Mouse (Mus musculus): ENCODE results near the gene Prkca. TPM values are rescaled to one million over a fixed set of nuclear protein-coding genes. Genes with fewer than 3 reads are reported as not detected.

Gene Prkca
- polyA plus RNA-seq, 1 experiment from 2014 or later = 7.4 TPM

GRCm38 (mm10) chr11:107993792-107994191, 349.9 kb downstream of the Prkca start:
- Histone ChIP-seq H3K27me3 (replicated peaks; ENCODE audit: control insufficient read depth, insufficient read depth, low read length) (no peaks in the 10 kb centered on the region), H3K27ac (ENCODE audit: low read depth, low read length) (no peak overlapping the region), H3K4me3 (ENCODE audit: low read length) (no peak overlapping the region), H3K4me2 (ENCODE audit: low read length) (no peak overlapping the region), H3K36me3 (ENCODE audit: control insufficient read depth, insufficient read depth, low read length) (no peaks in the 10 kb centered on the region), H3K9ac (ENCODE audit: low read depth, low read length) (no peak overlapping the region), H3K9me3 (ENCODE audit: control insufficient read depth, low read length) (no peaks in the 10 kb centered on the region), H3K4me1 (ENCODE audit: control insufficient read depth, insufficient read depth, low read depth, low read length) (peaks cover 2% of the 10 kb centered on the region)
- no peak for ATAC-seq
- 85% methylated on average over 3 of the region's 3 CpGs for WGBS

- H3K36me3 ChIP-seq (ENCODE audit: control insufficient read depth, insufficient read depth, low read length) = no peaks in the 10 kb centered on the region
- no peak overlapping the region for H3K4me2 ChIP-seq (ENCODE audit: low read length)
- no peaks in the 10 kb centered on the region for H3K9me3 ChIP-seq (ENCODE audit: control insufficient read depth, low read length)
- H3K4me1 ChIP-seq (ENCODE audit: control insufficient read depth, insufficient read depth, low read depth, low read length) = peaks cover 2% of the 10 kb centered on the region
- no peak overlapping the region for H3K4me3 ChIP-seq (ENCODE audit: low read length)
- H3K27me3 ChIP-seq (replicated peaks; ENCODE audit: control insufficient read depth, insufficient read depth, low read length) = no peaks in the 10 kb centered on the region
- H3K9ac ChIP-seq (ENCODE audit: low read depth, low read length) = 0 out of 2 replicates have a peak overlapping the region, but pooled peaks have one; percentile 15
- no peak overlapping the region; the same call in 1 of the 2 replicates for H3K27ac ChIP-seq (ENCODE audit: low read depth, low read length)
- WGBS = 39% methylated on average over 11 of the region's 11 CpGs
- no peak for ATAC-seq
Measured at GRCm38 (mm10) chr11:107992500-107992899, 351.2 kb downstream of the Prkca start.

GRCm38 (mm10) chr11:107991990-107992389, 351.7 kb downstream of the Prkca start:
- no peak overlapping the region for H3K4me3 ChIP-seq (ENCODE audit: low read length)
- H3K9ac ChIP-seq (ENCODE audit: low read depth, low read length) = no peak overlapping the region
- H3K4me1 ChIP-seq (ENCODE audit: control insufficient read depth, insufficient read depth, low read depth, low read length) = peaks cover 2% of the 10 kb centered on the region
- WGBS = 61% methylated on average over 7 of the region's 7 CpGs
- H3K4me2 ChIP-seq (ENCODE audit: low read length) = no peak overlapping the region
- H3K27ac ChIP-seq (ENCODE audit: low read depth, low read length) = no peak overlapping the region
- no peaks in the 10 kb centered on the region for H3K36me3 ChIP-seq (ENCODE audit: control insufficient read depth, insufficient read depth, low read length)
- no peaks in the 10 kb centered on the region for H3K27me3 ChIP-seq (replicated peaks; ENCODE audit: control insufficient read depth, insufficient read depth, low read length)
- H3K9me3 ChIP-seq (ENCODE audit: control insufficient read depth, low read length) = no peaks in the 10 kb centered on the region
- ATAC-seq = no peak

GRCm38 (mm10) chr11:107989241-107989640, 354.5 kb downstream of the Prkca start:
- 86% methylated on average over 6 of the region's 6 CpGs for WGBS
- H3K4me3 ChIP-seq (ENCODE audit: low read length) = no peak overlapping the region

GRCm38 (mm10) chr11:107985941-107986340, 357.8 kb downstream of the Prkca start:
- no peak overlapping the region for H3K9ac ChIP-seq (ENCODE audit: low read depth, low read length)
- no peak overlapping the region for H3K4me3 ChIP-seq (ENCODE audit: low read length)
- no peaks in the 10 kb centered on the region for H3K27me3 ChIP-seq (replicated peaks; ENCODE audit: control insufficient read depth, insufficient read depth, low read length)
- H3K27ac ChIP-seq (ENCODE audit: low read depth, low read length) = no peak overlapping the region
- WGBS = 93% methylated on average over 3 of the region's 3 CpGs
- ATAC-seq = no peak
- no peaks in the 10 kb centered on the region for H3K36me3 ChIP-seq (ENCODE audit: control insufficient read depth, insufficient read depth, low read length)
- no peaks in the 10 kb centered on the region for H3K9me3 ChIP-seq (ENCODE audit: control insufficient read depth, low read length)
- peaks cover 7% of the 10 kb centered on the region for H3K4me1 ChIP-seq (ENCODE audit: control insufficient read depth, insufficient read depth, low read depth, low read length)
- H3K4me2 ChIP-seq (ENCODE audit: low read length) = no peak overlapping the region

More at GRCm38 (mm10) chr11:107989241-107989640, 354.5 kb downstream of the Prkca start:
- no peak for ATAC-seq
- H3K27me3 ChIP-seq (replicated peaks; ENCODE audit: control insufficient read depth, insufficient read depth, low read length) = no peaks in the 10 kb centered on the region
- no peak overlapping the region for H3K9ac ChIP-seq (ENCODE audit: low read depth, low read length)
- H3K27ac ChIP-seq (ENCODE audit: low read depth, low read length) = no peak overlapping the region
- no peaks in the 10 kb centered on the region for H3K36me3 ChIP-seq (ENCODE audit: control insufficient read depth, insufficient read depth, low read length)
- H3K4me1 ChIP-seq (ENCODE audit: control insufficient read depth, insufficient read depth, low read depth, low read length) = peaks cover 2% of the 10 kb centered on the region
- no peak overlapping the region for H3K4me2 ChIP-seq (ENCODE audit: low read length)
- no peaks in the 10 kb centered on the region for H3K9me3 ChIP-seq (ENCODE audit: control insufficient read depth, low read length)

GRCm38 (mm10) chr11:107983883-107984282, 359.8 kb downstream of the Prkca start:
- Histone ChIP-seq H3K9ac (ENCODE audit: low read depth, low read length) (no peak overlapping the region), H3K9me3 (ENCODE audit: control insufficient read depth, low read length) (no peaks in the 10 kb centered on the region), H3K4me3 (ENCODE audit: low read length) (no peak overlapping the region), H3K4me1 (ENCODE audit: control insufficient read depth, insufficient read depth, low read depth, low read length) (peaks cover 16% of the 10 kb centered on the region), H3K27ac (ENCODE audit: low read depth, low read length) (no peak overlapping the region), H3K27me3 (replicated peaks; ENCODE audit: control insufficient read depth, insufficient read depth, low read length) (no peaks in the 10 kb centered on the region), H3K36me3 (ENCODE audit: control insufficient read depth, insufficient read depth, low read length) (no peaks in the 10 kb centered on the region), H3K4me2 (ENCODE audit: low read length) (no peak overlapping the region)
- 86% methylated on average over 12 of the region's 12 CpGs for WGBS
- no peak for ATAC-seq

GRCm38 (mm10) chr11:107983224-107983623, 360.5 kb downstream of the Prkca start:
- ATAC-seq = no peak
- Histone ChIP-seq H3K4me1 (ENCODE audit: control insufficient read depth, insufficient read depth, low read depth, low read length) (peaks cover 18% of the 10 kb centered on the region), H3K9me3 (ENCODE audit: control insufficient read depth, low read length) (no peaks in the 10 kb centered on the region), H3K27ac (ENCODE audit: low read depth, low read length) (no peak overlapping the region), H3K4me3 (ENCODE audit: low read length) (no peak overlapping the region), H3K9ac (ENCODE audit: low read depth, low read length) (no peak overlapping the region), H3K4me2 (ENCODE audit: low read length) (no peak overlapping the region), H3K36me3 (ENCODE audit: control insufficient read depth, insufficient read depth, low read length) (no peaks in the 10 kb centered on the region), H3K27me3 (replicated peaks; ENCODE audit: control insufficient read depth, insufficient read depth, low read length) (no peaks in the 10 kb centered on the region)
- 56% methylated on average over 5 of the region's 5 CpGs for WGBS

GRCm38 (mm10) chr11:107982225-107982896, 361.4 kb downstream of the Prkca start:
- Histone ChIP-seq H3K27ac (ENCODE audit: low read depth, low read length) (no peak overlapping the region), H3K4me1 (ENCODE audit: control insufficient read depth, insufficient read depth, low read depth, low read length) (peaks cover 18% of the 10 kb centered on the region), H3K27me3 (replicated peaks; ENCODE audit: control insufficient read depth, insufficient read depth, low read length) (no peaks in the 10 kb centered on the region), H3K36me3 (ENCODE audit: control insufficient read depth, insufficient read depth, low read length) (no peaks in the 10 kb centered on the region), H3K9ac (ENCODE audit: low read depth, low read length) (peak overlapping the region; percentile 36; the same call in 1 of the 2 replicates), H3K4me3 (ENCODE audit: low read length) (no peak overlapping the region), H3K4me2 (ENCODE audit: low read length) (no peak overlapping the region), H3K9me3 (ENCODE audit: control insufficient read depth, low read length) (no peaks in the 10 kb centered on the region)
- 14% methylated on average over 16 of the region's 16 CpGs for WGBS
- peak; percentile 88 for ATAC-seq

GRCm38 (mm10) chr11:107979497-107980174, 364.1 kb downstream of the Prkca start:
- no peak for ATAC-seq

More at GRCm38 (mm10) chr11:107979497-107980174, 364.1 kb downstream of the Prkca start:
- Histone ChIP-seq H3K9me3 (ENCODE audit: control insufficient read depth, low read length) (no peaks in the 10 kb centered on the region), H3K4me2 (ENCODE audit: low read length) (no peak overlapping the region), H3K27ac (ENCODE audit: low read depth, low read length) (no peak overlapping the region), H3K36me3 (ENCODE audit: control insufficient read depth, insufficient read depth, low read length) (0 out of 2 replicates have a peak, but pooled peaks cover 3% of the 10 kb centered on the region), H3K4me3 (ENCODE audit: low read length) (no peak overlapping the region), H3K27me3 (replicated peaks; ENCODE audit: control insufficient read depth, insufficient read depth, low read length) (no peaks in the 10 kb centered on the region), H3K9ac (ENCODE audit: low read depth, low read length) (no peak overlapping the region; the same call in 1 of the 2 replicates), H3K4me1 (ENCODE audit: control insufficient read depth, insufficient read depth, low read depth, low read length) (peaks cover 18% of the 10 kb centered on the region)
- WGBS = 24% methylated on average over 22 of the region's 22 CpGs
